Mouse (Mus musculus) cerebellum, adult 2 months (tissue): Measurements from ENCODE around the gene Six6. TPM values are rescaled to one million over a fixed set of nuclear protein-coding genes. Genes with fewer than 3 reads are reported as not detected.

ENCODE experiments used
- DNase-seq, 2 experiments: peaks; one replicate each; pipeline ENCODE4 v3.0.0; 2021
- H3K27ac ChIP-seq: fragments of 200-500 bp; 2 replicates; pipeline ENCODE4 v1.5.1; 2012; ENCODE audit warnings: low read length, control low read depth, inconsistent platforms; ENCODE audit not compliant: insufficient read depth
- H3K27me3 ChIP-seq: fragments of 200-500 bp; 2 replicates; pipeline ENCODE4 v1.6.1; 2012; ENCODE audit warnings: inconsistent platforms, mild to moderate bottlenecking, low read length, moderate library complexity; ENCODE audit not compliant: control insufficient read depth, insufficient read depth
- H3K4me1 ChIP-seq: fragments of 200-500 bp; 2 replicates; pipeline ENCODE4 v1.6.1; 2011; ENCODE audit warnings: low read length; ENCODE audit not compliant: control insufficient read depth, insufficient read depth
- H3K4me3 ChIP-seq: fragments of 200-500 bp; replicated peaks from 2 replicates; pipeline ENCODE3; 2011; ENCODE audit warnings: mild to moderate bottlenecking, low read depth, low read length, control low read depth; ENCODE audit not compliant: insufficient read depth
- CTCF ChIP-seq: fragments of 200-500 bp; IDR thresholded peaks from 2 replicates; pipeline ENCODE4 v1.5.1; 2011; ENCODE audit warnings: low read depth, mild to moderate bottlenecking, control low read depth, low read length, moderate library complexity, borderline replicate concordance; ENCODE audit not compliant: insufficient read depth
- POLR2A ChIP-seq: fragments of 200-500 bp; IDR thresholded peaks from 2 replicates; pipeline ENCODE4 v1.6.1; 2011; ENCODE audit warnings: low read length, control low read depth, borderline replicate concordance; ENCODE audit not compliant: insufficient read depth
- WGBS: fragments of 180-500 bp; shearing (Covaris S2); methylation state at CpG from one replicate; pipeline ENCODE4 v1.1.7; 2018; 5-methylcytosine and 5-hydroxymethylcytosine counted together
- polyA plus RNA-seq: library from polyadenylated mRNA; depleted of rRNA; stranded (reverse); fragments of >200 nt; gene quantifications from 2 replicates; pipeline ENCODE4 v1.2.3, GENCODE M21; 2012; rRNA removed

Gene Six6
- polyA plus RNA-seq, 1 experiment: not detected

DNA sequence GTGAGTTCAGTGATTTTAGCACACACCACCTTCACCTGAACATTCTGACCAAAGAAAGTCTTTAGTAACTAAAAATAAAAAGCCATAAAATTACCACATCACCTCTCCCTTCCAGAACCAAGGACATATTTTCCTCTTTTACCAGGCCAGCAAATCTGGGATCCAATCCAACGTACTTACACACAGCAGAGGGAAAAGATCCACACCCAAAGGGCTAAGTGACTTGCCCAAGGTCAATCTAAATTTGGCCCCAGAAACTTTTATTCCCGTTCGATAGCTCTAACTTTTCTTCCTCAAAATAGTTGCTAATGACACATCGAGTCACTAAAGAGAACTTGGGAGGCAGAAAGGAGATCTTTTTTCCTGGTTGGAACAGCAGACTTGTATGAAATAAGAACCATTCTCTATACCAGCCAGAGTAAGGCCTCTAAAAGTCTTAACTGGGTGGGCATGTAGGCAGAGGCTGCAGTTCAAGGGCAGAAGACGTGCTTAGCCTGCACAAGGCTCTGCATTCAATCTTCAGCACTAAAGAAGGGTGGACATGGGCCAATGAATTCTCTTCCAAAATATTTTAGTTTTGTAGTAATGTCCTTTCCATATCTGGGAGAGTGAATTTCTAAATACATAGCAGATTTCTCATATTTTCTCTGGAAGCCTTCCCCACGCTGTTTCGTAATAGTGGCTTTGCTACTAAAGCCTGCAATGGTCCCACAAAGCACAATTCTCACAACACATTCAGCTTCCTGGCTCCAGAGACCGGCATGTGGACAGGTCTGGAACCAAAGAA is 43.6 kb downstream of the Six6 start:
- no peak for DNase-seq
- Histone ChIP-seq H3K4me3 (no peak overlapping the region), H3K4me1 (no peaks in the 10 kb centered on the region), H3K27me3 (no peaks in the 10 kb centered on the region; the same call in 1 of the 2 replicates), H3K27ac (no peak overlapping the region)
- TF ChIP-seq POLR2A (no peak), CTCF (no peak)
- WGBS: 80% methylated on average over 8 of the region's 8 CpGs

Other genes starting within 250 kb of the Six6 start
- gene Ppm1a, start 182.4 kb upstream of the Six6 start, polyA plus RNA-seq: 168 and 184 TPM in 2 replicates
- 6.1 and 9.1 TPM in 2 replicates for gene 4930447C04Rik, start 882 bp downstream of the Six6 start, polyA plus RNA-seq
- gene Six1, start 114.0 kb downstream of the Six6 start, polyA plus RNA-seq: 0.10 and 0.27 TPM in 2 replicates
- 1.5 and 1.6 TPM in 2 replicates for gene Six4, start 173.6 kb downstream of the Six6 start, polyA plus RNA-seq
- 15.7 and 15.9 TPM in 2 replicates for gene Mnat1, start 183.8 kb downstream of the Six6 start, polyA plus RNA-seq